Mouse (Mus musculus) lung, postnatal 0 days (tissue): ENCODE results near the gene Dlgap1.

Experiments
- CTCF ChIP-seq: IDR thresholded peaks from 2 replicates; pipeline ENCODE4 v1.5.1; 2016; ENCODE audit warnings: antibody characterized with exemption, mild to moderate bottlenecking
- EP300 ChIP-seq: IDR thresholded peaks from 2 replicates; pipeline ENCODE4 v1.6.1; 2016; ENCODE audit warnings: antibody characterized with exemption, mild to moderate bottlenecking, control low read depth

DNA sequence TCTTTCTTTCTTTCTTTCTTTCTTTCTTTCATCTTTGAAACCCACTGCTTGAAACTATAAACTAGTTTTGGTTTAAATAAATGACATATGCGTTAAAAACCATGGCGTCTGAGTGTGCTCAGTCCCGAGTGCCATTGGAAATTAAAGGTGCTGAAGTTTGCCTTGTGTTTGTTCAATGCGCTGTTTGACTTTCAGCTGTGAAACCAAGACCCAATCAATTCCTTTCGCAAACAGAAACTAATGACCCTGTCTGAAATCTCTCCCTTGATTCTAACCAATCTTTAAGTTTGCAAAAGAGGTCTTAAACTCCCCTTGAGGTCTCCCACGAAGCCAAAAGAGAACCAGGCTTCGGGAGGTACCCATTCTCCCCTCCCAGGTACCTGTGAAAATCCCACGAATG is 854.2 kb downstream of the Dlgap1 start:
- TF ChIP-seq EP300 (no peak), CTCF (no peak)
